Mouse (Mus musculus): Measurements from ENCODE around the gene Ace3. TPM values are rescaled to one million over a fixed set of nuclear protein-coding genes. Genes with fewer than 3 reads are reported as not detected.

The Ace3 gene
- not detected for polyA plus RNA-seq (2014; fragmentation: Illumina TruSeq; extraction: RNeasy Lipid Tissue Mini Kit (QIAGEN cat#74804); ENCODE audit: low replicate concordance)

DNA sequence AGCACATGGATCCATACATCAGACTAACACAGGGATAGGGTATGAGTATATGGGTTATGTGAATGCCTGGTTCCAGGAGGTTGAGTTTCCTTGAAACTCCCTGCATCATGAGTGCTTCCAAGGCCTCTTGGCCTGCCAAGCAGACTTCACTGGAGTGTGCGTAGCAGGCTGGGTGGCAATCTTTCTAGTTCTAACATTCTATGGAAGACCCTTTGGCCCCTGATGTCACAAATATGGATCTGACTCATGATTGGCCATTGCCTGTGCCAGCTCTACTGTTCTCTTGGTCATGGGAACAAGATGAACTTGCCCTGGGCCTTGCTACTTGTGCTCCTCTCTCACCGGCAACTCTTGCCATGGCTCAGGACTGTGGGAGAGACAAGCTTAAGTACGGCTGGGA, at the start of gene Ace3:
Gene Ace3, plus strand, starts transcription at position 301 of the 400 bp plus-strand sequence.

GRCm38 (mm10) chr11:105952911-105953386, 41.5 kb upstream of the Ace3 start, which contains the start of gene Cyb561:
Gene Cyb561, minus strand, starts transcription at chr11:105953336.

DNA sequence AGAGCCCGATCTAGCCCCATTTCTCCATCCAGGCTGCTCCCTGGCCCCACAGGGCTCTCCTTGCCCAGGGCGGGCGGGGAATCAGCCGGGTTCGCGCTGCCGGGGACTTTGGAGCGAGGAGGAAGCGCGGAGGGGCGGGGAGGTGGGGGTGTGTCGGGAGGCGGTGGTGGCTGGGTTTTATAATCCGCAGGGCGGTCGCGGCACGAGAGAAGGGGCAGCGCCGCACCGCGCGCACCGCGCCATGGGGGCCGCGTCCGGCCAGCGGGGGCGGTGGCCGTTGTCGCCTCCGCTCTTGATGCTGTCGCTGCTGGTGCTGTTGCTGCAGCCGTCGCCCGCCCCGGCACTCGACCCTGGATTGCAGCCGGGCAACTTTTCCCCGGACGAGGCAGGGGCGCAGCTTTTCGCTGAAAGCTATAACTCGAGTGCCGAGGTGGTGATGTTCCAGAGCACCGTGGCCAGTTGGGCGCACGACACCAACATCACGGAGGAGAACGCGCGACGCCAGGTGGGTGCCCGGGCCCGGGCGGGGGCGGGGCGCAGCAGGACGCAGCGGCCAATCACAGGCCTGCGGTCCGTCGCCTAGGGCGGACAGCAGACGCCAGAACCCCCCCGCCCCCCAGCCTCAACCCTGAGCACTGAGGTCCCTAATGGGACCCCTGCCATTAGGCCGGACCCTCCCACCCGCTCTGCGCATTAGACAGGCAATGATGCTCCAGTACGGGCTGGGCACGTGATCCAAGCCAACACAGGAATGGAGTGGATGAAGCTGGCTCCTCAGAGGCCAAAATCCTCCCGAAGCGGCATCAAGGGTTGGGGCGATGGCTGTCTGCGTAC, 26.5 kb upstream of the Ace3 start, which contains the start of gene Ace:
Gene Ace, plus strand, starts transcription at position 205 of the 834 bp plus-strand sequence.

GRCm38 (mm10) chr11:106007821-106008220, 13.3 kb downstream of the Ace3 start, which contains the start of gene Kcnh6:
Gene Kcnh6, plus strand, starts transcription at chr11:106008124.

GRCm38 (mm10) chr11:106036548-106037417, 42.3 kb downstream of the Ace3 start, which contains the start of gene Dcaf7:
Gene Dcaf7, plus strand, starts transcription at chr11:106036872.

Other genes starting within 250 kb of the Ace3 start
- gene Cyb561, start 41.3 kb upstream of the Ace3 start, polyA plus RNA-seq (2014; fragmentation: Illumina TruSeq; extraction: RNeasy Lipid Tissue Mini Kit (QIAGEN cat#74804); ENCODE audit: low replicate concordance): 20.2 TPM
- gene Ace, start 26.7 kb upstream of the Ace3 start, polyA plus RNA-seq (2014; fragmentation: Illumina TruSeq; extraction: RNeasy Lipid Tissue Mini Kit (QIAGEN cat#74804); ENCODE audit: low replicate concordance): 272 TPM
- not detected for gene Kcnh6, start 13.4 kb downstream of the Ace3 start, polyA plus RNA-seq (2014; fragmentation: Illumina TruSeq; extraction: RNeasy Lipid Tissue Mini Kit (QIAGEN cat#74804); ENCODE audit: low replicate concordance)
- gene Dcaf7, start 42.2 kb downstream of the Ace3 start, polyA plus RNA-seq (2014; fragmentation: Illumina TruSeq; extraction: RNeasy Lipid Tissue Mini Kit (QIAGEN cat#74804); ENCODE audit: low replicate concordance): 36.5 TPM
- 6.8 TPM for gene Taco1, start 71.4 kb downstream of the Ace3 start, polyA plus RNA-seq (2014; fragmentation: Illumina TruSeq; extraction: RNeasy Lipid Tissue Mini Kit (QIAGEN cat#74804); ENCODE audit: low replicate concordance)
- gene Map3k3, start 89.9 kb downstream of the Ace3 start, polyA plus RNA-seq (2014; fragmentation: Illumina TruSeq; extraction: RNeasy Lipid Tissue Mini Kit (QIAGEN cat#74804); ENCODE audit: low replicate concordance): 3.5 TPM
- gene Gm10840, start 166.2 kb downstream of the Ace3 start, polyA plus RNA-seq (2014; fragmentation: Illumina TruSeq; extraction: RNeasy Lipid Tissue Mini Kit (QIAGEN cat#74804); ENCODE audit: low replicate concordance): not detected
- gene Limd2, start 166.2 kb downstream of the Ace3 start, polyA plus RNA-seq (2014; fragmentation: Illumina TruSeq; extraction: RNeasy Lipid Tissue Mini Kit (QIAGEN cat#74804); ENCODE audit: low replicate concordance): 1.6 TPM
- gene Strada, start 207.5 kb downstream of the Ace3 start, polyA plus RNA-seq (2014; fragmentation: Illumina TruSeq; extraction: RNeasy Lipid Tissue Mini Kit (QIAGEN cat#74804); ENCODE audit: low replicate concordance): 3.2 TPM
- 131 TPM for gene Ccdc47, start 221.7 kb downstream of the Ace3 start, polyA plus RNA-seq (2014; fragmentation: Illumina TruSeq; extraction: RNeasy Lipid Tissue Mini Kit (QIAGEN cat#74804); ENCODE audit: low replicate concordance)
- 34.6 TPM for gene Ddx42, start 222.3 kb downstream of the Ace3 start, polyA plus RNA-seq (2014; fragmentation: Illumina TruSeq; extraction: RNeasy Lipid Tissue Mini Kit (QIAGEN cat#74804); ENCODE audit: low replicate concordance)